Mouse (Mus musculus) right cerebral cortex, postnatal 36 days (tissue): ENCODE measurements at regions not wholly inside any gene's neighbourhood (a gene's known extent, or its start where the extent isn't known, plus 50 kb on each side); places are given as distances from the start of the nearest gene placed in this dataset.

Experiments used
- DNase-seq, 2 experiments: peaks; one replicate each; pipeline ENCODE4 v3.0.0; 2022; ENCODE audit warnings: low spot score in 2 of 2, mixed read lengths in 1 of 2

DNA sequence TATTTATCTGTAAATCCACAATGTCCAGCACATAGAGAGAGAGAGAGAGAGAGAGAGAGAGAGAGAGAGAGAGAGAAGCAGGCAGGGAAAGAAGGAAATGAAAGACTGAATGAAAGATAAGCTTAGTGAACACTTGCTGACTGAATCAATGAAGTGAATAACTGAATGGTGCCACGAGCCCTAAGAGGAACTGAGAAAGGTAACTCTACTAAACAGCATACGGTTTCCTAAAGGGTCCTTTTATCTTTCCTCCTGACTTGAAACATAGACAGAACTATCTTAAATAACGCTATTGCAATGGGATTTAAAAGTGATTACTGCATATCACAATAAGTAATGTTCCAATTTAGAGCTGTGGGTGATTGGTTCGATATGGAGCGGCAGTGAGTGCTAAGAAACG, 121.0 kb downstream of the Rbm26 start:
- no peak for DNase-seq

DNA sequence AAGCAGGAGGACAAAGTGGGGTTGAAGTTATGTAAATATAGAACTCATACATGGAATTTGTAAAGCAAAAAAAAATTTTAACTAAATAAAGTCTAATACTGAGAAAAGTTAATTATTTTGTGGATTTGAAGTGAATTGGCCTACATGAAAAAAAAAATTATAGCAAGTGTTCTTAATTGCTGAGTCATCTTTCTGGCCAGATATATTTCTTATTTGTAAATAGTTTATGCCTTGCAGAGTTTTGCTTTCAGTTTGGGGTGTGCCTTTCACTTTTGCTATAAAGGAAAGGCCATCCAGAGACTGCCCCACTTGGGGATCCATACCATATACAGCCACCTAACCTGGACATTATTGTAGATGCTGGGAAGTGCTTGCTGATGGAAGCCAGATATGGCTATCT, 138.3 kb downstream of the Rbm26 start:
- DNase-seq = no peak

GRCm38 (mm10) chr14:105034712-105035377, 142.3 kb downstream of the Rbm26 start:
- no peak for DNase-seq

DNA sequence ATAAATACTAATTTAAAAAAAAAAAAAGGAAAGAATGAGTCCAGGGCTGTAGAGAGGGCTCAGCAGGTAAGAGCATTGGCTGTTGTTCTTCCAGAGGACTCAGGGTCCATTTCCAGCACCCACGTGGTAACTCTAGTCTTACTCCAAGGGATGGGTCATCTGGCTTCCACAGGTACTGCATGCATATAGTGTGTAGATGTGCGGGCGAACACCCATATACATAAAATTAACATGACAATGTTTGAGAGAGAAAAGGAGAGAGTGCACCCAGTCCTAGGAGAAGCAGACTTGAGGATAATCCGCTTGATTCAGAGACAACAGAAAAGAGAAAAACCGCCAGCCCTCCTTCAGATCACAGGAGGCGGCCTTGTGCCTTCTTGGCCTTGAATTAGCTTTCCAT, 157.2 kb downstream of the Rbm26 start:
- DNase-seq = no peak

DNA sequence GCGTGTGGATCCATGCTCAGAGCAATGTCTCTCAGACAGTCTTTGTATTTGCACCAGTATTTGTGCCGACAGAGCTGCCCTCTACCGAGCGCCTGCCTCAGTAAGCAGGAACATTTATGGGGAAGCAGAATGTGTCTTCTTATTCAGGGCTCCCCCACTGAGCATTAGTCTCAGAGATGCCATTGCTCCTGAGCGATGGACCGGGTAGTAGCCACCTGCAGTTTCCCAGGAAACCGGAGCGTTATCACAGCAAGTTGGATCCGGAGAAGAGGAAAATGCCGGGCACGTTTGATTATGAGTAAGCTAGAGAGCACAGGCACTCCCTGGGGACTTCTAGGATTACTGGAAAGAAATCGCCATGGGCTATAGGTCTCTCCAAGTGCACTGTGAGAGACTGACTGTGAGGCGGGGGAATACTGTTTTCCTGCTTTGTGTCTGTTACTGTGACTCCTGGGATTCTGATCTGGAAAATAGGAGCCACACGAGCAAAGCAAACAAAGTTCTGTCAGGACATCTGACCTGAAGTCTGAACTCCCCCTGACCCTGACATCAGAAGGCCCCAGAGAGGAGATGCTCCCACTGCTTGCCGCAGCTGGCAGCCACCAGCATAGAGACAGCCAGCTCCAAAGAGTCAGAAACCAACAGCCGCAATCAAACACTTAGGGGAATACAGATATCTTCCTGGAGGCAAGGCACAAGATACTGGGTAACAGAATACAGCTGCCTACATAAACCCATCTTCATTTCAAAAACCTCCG, 160.9 kb downstream of the Rbm26 start:
- no peak for DNase-seq

- DNase-seq = no peak
Observed at GRCm38 (mm10) chr14:105015278-105015677, 161.8 kb downstream of the Rbm26 start.

DNA sequence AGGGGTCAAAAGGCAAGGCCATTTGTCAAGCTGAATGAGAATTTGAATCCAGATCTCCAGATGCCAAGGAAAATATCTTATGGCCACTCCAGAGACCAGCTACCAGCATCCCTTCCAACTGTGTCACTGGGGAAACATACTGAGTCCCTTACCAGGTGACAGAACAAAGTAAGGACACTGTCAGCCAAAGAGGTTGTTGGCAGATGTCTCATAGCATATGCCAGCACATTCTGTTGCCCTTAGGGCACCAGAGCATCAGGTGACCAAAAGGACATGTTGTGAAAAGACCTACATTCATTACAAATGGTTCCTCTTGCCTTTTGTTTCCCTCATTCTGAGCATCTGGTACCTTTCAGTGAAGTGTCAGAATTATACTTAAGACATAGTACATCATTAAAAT, 166.4 kb downstream of the Rbm26 start:
- no peak for DNase-seq

- DNase-seq = no peak
Observed at GRCm38 (mm10) chr14:105008331-105008730, 168.8 kb downstream of the Rbm26 start.

- no peak for DNase-seq
Observed at GRCm38 (mm10) chr14:104994066-104994465, 183.1 kb downstream of the Rbm26 start.

DNA sequence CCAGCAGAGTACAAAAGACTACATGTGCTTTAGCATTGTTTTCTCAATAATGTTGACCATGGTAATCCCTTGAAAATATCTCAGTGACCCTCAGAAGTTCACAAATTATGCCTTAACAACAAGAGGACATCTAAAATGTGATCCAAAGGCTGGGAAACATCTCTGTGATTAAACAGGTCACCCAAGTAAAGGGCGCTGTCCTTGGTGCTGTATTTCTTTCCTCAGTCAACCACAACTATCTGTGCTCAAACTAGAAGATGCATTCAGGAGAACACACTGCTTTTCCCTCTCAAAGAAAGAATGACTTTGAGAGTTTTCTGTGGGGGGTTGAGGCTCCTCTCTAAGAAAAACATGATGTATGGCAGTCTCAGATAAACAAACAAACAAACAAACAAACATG, 211.1 kb downstream of the Rbm26 start:
- DNase-seq = no peak

DNA sequence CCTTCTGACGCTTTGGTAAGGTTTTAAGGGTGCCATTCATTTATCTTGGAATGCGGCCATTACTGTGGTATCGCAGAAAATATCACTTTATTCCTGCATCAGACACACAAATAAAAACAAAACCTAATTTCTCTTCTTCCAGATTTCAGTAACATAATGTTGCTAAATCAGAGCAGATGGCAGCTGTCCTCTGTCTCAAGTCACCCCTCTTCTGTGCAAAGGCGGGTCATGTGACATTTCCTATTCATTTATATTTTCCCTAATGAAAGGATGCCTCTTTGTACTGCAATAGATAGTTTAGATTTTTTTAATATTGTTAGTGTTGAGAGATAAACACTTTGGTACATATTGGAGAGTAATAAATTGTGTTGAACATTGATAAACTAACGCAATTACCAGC, 233.7 kb downstream of the Rbm26 start:
- DNase-seq = no peak

DNA sequence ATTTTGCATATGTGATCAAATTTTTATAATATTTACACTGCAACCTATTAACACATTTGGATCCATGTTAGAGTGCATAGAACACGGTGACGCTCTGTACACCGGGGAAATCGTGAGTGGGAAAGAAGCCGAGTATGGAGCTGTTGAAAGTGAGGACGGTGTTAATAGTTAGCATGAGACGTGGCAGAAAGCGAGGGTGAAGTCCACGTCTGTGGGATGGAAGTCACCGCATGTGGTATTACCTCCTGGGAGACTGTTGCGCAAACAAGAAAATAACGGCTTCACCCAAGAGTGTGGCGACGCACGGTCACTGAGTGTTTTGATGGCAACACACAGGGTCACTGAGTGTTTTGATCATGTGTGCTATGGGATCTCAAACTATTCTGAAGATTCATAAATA, 237.2 kb downstream of the Rbm26 start:
- DNase-seq = no peak

GRCm38 (mm10) chr14:104937083-104937864, 239.9 kb downstream of the Rbm26 start:
- no peak for DNase-seq

GRCm38 (mm10) chr14:104935956-104936355, 241.2 kb downstream of the Rbm26 start:
- DNase-seq = no peak

DNA sequence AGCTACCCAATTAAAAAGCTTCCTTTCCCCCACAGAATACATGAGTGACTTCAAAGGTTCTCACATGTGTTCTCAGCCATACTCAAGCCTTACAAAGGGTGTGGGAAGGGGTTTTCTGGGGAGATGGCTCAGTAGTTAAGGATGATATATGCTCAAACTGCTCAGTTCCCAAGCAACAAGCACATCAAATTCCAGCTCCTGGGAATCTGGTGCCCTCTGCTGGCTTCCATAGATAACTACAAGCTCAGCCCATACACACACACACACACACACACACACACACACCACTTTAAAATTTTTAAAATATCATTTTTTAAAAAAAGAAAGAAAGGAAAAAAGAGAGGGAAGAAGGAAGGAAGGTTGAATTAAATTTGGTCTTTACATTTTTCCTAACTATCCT, 271.4 kb downstream of the Rbm26 start:
- no peak for DNase-seq

- DNase-seq = no peak
Observed at GRCm38 (mm10) chr14:104902120-104903027, 274.8 kb downstream of the Rbm26 start.

DNA sequence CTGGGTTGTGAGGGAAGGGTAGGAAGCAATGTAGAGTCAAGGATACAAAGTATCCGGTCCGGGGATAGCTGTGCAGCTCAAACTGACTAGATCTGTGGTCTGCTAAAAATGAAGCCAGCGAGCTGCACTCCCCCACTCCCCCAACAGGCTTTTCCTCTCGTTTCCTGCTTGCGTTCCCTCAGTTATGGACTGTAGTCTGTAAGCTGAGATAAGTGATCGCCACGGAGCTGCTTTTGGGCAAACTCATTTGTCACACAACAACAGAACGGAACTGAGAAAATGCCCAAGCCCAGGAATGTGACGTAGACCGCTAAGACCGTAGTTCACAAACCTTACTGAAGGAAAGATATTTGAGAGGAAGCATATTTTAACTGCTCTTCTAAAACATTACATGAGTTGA, 276.1 kb downstream of the Rbm26 start:
- no peak for DNase-seq

GRCm38 (mm10) chr14:104871203-104871602, 305.9 kb downstream of the Rbm26 start:
- no peak for DNase-seq

- DNase-seq = no peak
Observed at GRCm38 (mm10) chr14:104867540-104867939, 309.6 kb downstream of the Rbm26 start.

DNA sequence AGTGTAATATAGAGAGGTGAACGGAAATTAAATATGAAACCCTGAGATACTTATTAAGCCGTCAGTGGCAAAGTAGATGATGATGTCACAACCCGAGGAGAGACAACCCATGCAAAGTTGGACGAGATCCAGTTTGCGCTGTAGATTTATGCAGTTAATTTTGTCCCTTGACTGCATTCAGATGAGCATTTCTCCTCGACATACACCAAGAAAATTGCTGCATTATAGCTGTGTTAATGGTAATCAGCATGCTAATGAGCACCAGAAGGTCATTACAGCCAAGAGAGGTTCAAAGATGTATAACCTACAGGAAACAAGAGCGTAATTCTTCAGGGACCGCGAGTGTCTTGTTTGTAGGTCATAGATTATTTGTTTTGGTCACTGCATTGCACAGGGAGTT, 313.2 kb downstream of the Rbm26 start:
- no peak for DNase-seq

GRCm38 (mm10) chr14:104855913-104856312, 321.2 kb downstream of the Rbm26 start:
- no peak for DNase-seq

GRCm38 (mm10) chr14:104849274-104849673, 326.8 kb upstream of the Rnf219 start:
- no peak for DNase-seq
